Mouse (Mus musculus): ENCODE data around the gene Gabrg3.

Gene Gabrg3

GRCm38 (mm10) chr7:57386517-57387340 lies at the start of gene Gabrg3:
Gabrg3 (minus strand) TSS chr7:57387188.
- DNase-seq, result peak in 1 of 2 experiments; percentile 3

GRCm38 (mm10) chr7:57422675-57423074 lies 35.7 kb upstream of the Gabrg3 start:
- DNase-seq, result no peak

- DNase-seq, result no peak
Measured at GRCm38 (mm10) chr7:57421044-57421443, 34.1 kb upstream of the Gabrg3 start.

DNA sequence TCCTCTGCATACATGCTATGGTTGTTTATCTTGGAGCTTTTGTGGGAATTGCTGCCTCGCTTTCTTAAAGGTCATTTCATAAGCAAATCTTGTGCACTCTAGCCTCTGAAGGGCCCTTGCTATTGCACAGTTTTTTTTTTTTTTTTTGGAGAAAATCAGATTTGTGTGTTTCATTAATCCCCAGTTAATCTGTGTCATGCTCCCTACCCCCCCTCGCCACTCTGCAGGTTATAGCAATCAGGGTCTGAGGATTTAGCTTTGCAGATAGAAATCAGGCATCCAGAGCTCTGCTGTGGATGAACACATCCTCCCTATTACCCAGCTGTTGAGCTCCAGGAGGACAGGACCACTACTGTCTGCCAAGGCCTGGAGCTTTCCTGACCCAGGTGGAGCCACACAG lies 32.4 kb upstream of the Gabrg3 start, which contains the start of gene Gabrb3:
Gabrb3 (plus strand) TSS at position 301 of the 400 bp plus-strand sequence.
- no peak for DNase-seq

DNA sequence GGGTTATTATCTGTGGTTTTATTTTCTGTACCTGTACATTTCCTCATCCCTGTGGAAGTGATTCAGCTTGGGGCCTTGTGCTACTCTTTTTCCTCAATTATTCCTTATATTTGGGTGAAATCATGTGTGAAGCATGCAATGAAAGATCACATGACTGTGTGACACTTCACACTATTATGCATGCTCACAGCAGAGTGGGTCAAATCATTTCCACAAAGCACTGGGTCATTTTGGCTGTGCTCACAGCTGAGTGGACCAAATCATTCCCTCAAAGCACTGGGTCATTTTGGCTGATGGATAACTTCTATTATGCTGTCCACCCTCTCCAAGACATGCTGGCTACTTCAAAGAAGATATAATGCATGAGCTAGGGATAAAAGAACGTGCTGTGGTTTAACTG lies 25.9 kb upstream of the Gabrg3 start:
- DNase-seq, result no peak

DNA sequence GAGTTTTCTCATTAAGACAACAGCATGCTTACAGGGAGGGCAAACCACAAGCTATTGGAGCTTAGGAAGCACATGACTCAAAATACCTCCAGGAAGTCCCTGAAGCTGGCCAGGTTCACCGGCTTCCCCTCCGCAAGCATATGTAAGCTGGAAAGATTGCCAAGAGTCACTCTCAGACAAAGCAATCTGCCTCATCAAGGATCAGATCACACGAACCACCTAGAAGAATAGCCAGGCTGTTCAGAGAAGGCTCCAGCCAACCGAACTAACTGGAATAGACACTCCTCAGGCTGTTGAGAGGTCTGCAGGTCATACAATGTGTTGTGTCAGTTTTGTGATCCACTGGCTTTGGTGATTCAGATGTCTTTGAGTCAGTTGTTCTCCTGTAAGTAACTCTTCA lies 24.2 kb upstream of the Gabrg3 start:
- DNase-seq, result no peak

DNA sequence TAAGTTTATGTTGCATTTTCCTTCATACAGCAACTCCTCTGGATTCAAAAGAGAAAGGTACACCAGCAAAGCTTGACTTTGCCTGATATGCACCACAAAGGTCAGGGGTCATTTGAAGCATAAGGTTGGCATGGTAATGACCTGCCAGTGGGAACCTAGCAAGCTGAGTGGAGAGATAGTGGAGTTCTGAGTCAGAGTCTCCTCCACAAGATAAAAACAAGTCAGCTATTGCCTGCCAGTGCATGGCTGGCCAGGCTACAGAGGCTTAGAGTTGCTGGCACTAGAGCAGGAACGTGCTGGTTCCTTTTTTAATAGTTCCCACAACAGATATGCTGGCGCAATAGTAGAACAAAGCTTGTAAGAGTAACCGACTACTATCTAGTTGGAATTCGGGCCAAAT lies 6.6 kb upstream of the Gabrg3 start:
- no peak for DNase-seq

DNA sequence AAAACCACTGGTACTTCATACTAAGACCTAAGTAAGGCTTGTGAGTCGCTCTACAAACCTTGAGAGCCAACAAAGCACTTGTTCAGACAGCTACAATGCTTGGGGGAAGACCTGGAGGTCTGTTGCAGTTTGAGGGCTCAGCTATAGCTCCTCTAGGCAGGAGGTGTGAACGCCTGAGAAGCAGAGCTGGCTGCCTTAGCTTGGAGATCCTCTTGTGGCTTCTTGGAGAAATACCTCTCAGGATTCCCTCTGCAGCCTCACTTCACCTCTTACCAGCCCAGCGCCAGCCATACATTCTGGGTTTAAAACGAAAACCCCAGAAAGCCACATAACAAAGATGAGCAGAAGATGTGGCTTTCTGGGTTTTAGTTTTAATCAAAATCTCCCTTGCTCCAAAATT lies 3.1 kb upstream of the Gabrg3 start:
- no peak for DNase-seq

DNA sequence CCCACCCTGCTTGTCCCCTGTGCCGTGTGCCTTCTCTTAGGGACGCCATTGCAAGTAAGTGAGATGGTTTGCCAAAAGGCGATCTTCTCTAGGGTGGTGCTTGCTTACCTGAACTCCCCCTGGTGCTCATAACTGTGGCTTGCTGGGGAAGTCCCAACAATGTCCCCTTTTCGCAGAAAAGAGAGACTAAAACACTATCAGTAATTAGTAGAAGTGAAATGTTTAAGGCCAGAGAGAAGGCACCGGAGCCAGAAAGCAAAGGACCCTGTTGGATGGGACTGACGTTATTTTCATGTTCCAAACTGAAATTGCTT lies 310 bp upstream of the Gabrg3 start:
- no peak for DNase-seq

GRCm38 (mm10) chr7:57384112-57384511 lies 2.9 kb downstream of the Gabrg3 start:
- DNase-seq, result no peak

DNA sequence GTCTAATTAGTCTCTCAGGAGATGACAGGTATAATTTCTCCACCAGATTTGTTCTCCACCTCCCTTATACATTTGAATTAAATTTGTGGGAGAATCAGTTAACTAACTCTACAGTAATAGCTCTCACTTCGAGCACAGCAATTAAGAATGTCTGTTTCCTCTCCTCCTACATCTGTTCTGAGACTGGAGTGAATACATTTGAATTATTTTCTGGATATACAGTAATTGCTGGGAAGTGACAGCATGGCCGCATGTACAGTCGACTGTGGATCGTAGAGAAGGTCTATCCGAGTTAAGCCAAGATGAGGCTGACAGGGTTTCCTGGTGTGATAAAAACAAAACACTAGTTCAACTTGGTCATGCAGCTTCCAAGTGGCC lies 21.0 kb downstream of the Gabrg3 start:
- no peak for DNase-seq

DNA sequence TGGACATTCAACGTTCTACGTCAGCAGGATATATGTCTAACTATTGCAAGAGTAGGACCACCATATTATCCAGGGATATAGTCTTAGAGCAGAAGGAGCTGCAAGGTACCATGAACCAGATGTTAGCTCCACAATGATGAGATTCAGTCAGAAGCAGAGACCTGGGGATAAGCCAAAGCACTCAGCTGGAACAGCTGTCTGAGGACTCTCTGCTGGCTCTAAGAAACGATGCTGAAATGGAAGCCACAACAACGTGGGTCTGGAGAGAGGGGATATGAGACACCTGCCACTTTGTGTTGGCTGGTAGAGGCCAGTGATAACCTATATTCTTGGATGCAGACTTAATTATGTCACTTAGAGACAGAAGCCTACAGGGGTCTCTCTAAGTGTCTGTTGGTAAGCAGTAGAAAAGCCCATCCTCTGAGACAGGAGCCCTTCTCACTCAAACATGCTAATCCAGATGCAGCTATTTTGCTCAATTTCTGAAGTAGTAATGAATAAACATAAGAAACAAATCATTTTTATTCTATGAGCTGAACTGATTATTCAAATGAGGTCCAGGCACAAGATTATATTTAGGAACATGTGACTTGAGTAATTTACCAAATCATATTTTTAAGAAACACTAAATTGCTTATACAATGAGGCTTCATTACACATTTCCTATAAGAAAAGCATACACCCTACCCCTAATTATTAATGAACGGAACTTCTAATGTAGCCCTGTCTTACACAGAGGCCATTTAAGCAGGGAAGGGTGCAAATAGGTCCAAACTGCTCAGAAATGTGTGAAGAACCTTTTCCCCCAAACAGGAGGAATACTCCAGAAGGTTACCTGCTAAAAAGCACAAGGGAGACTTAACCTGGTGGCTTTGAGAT lies 21.6 kb downstream of the Gabrg3 start:
- DNase-seq, result no peak

GRCm38 (mm10) chr7:57363812-57364211 lies 23.2 kb downstream of the Gabrg3 start:
- no peak for DNase-seq

DNA sequence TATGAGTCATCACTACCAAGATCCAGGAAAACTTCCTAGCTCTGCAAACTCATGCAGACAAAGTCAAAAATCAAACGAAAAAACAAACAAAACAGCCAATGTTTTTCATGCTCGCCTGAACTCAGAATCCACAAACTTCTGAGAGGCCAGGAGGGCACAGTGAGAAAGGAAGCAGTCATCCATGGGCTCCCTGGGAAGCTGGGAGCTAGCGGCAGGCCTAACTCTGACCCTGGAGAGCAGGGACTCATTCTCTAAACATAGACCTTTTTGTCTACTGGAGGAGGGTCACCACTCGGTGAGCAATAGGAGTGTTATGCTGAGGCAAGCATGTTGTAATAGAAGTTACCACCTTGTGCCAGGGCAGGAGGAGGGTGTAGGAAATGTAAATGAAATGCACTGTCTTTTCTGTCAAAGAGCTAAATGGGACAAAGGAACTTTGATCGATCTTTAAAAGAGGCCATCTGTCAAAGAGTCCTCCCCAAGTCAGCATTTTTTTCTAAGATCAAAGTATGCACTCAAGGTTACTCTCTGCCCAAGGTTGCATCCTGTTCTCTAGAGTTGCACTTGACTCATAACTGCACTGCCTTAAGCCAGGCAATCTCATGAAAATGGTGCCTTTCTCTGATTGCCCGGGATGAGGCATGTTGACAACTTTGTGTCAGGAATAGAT lies 29.0 kb downstream of the Gabrg3 start:
- DNase-seq, result no peak

GRCm38 (mm10) chr7:57356565-57357301 lies 30.3 kb downstream of the Gabrg3 start:
- DNase-seq, result no peak

DNA sequence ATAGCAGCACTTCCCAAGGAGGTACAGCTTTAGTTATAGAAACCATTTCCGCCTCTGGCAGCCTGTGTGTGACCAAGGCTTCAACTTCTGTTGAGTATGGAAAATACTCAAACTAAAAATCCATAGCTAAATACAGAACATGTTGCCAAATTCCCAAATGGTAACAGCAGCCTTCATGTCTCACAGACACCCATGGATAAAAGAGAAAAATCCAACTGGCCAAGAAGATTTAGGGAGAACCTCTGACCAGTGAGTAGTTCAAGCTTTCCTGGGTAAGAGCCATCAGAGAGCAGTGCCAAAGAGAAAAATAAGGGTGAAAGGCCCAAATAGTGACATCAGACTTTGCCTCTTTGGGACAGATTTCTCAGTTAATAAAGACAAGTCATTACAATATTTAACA lies 38.2 kb downstream of the Gabrg3 start:
- no peak for DNase-seq

DNA sequence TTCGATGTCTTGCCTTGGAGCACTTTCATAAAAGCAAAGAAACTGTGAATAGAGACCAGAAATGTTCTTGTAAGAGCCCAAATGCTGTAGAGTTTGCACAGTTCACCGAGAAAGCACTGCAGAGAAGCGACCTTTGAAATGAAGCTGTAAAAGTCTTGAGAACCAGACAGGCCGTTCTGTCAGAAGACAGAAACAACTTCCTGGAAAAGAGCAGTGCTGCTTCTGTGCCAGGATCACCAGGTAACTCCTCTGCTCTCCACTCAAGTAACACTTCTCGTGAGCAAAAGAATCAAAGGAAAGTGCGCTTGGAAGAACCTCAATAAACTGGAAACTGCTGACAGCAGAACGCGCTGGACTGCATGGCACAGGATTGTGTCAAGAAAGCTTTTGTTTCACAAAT lies 45.1 kb downstream of the Gabrg3 start:
- no peak for DNase-seq

- DNase-seq, result no peak
Measured at GRCm38 (mm10) chr7:57331211-57331610, 55.8 kb downstream of the Gabrg3 start.

DNA sequence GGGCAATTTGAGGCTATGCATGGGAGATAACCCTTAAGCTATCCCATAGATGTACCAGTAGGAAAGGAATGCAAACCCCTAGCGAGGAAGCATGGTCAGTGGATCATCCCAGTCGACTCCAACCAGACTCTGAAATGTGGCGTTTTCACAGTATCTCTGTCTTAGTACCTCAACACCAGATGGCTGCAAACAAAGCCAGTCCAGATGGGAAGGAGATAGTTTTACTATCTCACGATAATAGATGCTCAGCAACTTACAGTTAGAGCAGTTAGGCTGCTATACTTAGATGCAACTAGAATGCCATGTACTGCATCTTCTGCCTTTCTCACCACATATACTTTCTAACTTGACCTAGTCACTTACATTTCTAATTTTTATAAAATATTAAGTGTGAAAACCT lies 56.7 kb downstream of the Gabrg3 start:
- no peak for DNase-seq

DNA sequence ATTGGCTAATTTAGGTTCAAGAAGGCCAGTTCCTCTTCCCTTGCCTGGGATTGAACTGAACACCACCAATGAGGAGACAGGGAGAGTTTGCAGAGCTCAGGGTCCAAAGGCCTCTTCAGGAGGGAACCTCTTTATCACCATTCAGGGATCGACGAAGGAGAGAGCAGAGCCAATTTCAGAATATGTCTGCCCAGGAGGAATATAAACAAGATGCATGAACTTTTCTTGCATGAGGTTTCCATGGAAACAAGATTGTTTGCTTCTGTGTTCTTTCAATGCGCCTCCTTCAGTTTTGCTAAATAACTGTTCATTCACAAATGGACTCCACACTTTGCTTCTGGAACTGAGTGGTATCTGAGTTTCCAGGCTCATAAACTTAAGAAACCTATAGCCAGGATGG lies 62.5 kb downstream of the Gabrg3 start:
- no peak for DNase-seq

- DNase-seq, result no peak
Measured at GRCm38 (mm10) chr7:57322086-57322485, 64.9 kb downstream of the Gabrg3 start.

DNA sequence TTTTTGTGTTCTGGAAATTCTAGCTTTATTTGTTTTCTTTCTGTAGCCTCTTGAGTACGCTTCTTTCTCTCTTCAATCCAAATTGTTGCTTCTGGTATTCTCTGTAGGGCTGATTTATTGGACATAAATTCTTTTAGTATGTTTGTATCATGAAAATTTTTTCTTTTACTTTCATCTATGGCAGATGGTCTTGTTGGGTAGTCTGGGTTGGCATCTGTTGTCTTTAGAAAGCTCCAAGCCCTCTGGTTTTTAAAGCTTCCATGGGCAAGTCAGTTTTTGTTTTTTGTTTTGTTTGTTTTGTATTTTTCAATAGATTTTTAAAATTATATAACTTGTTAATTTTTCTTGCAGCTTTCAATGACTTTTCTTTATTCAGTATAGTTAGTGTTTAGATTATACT lies 72.0 kb downstream of the Gabrg3 start:
- DNase-seq, result no peak

DNA sequence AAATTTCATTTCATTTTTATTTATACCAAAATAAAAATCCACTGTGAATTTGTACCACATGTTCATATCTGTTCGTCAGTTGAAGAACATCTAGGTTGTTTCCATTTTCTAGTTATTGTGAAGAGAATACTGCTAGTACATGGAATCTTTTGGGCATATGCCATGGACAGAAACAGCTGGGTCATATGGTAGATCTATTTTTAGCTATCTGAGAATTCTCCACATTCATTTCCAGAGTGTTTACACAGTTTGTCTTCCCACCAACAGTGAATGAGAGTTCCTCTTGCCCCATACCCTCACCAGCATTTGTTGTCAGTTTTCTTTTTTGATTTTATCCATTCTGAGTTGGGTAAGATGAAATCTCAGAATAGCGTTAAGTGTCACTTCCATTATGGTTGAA lies 75.0 kb downstream of the Gabrg3 start:
- no peak for DNase-seq

All from thymus, postnatal 36 days (tissue).